In the genomic region with DNA sequence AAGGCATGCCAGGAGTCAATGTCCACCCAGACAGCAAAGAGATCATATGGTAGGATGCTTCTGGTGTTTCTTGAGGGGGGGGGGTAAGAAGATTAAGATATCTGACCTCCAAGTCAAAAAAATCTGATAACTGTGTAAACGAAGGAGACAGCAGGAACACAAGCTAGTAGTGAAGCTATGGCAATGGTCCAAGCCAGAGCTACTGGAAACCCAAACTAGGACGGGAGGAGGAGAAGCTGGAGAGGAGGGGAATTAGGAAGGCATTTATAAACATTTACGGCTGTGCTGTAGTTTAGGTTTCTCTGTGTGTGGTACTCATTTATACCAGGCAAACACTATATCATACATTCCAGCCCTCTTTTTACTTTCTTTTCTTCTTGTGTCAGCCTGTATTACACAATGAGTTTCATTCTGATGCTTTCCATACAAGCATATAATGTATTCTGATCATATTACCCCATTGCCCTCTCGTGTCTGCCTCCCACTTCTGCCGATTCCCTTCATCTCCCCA, we compare ENCODE assay signal across 12 mouse cellular contexts.
"Had no signal": no experiment of that assay in that cellular context is flagged by ENCODE, and none has a peak within 500 bp of the region (broad histone marks: within the 10 kb centered on the region; RNA-seq: fewer than 3 reads in every experiment).

No protein-coding gene starts in this region.

- H3K9ac ChIP-seq: hindbrain, embryonic 14.5 days; limb, embryonic 12.5 days; liver, embryonic 13.5 days; liver, postnatal 0 days; stomach, embryonic 15.5 days had no signal

- H3K36me3 ChIP-seq: limb, embryonic 12.5 days; liver, embryonic 13.5 days; stomach, embryonic 15.5 days had no signal

- H3K9me3 ChIP-seq: limb, embryonic 12.5 days; liver, embryonic 13.5 days; stomach, embryonic 15.5 days had no signal

- H3K27me3 ChIP-seq: liver, embryonic 13.5 days; stomach, embryonic 15.5 days had no signal

- ATAC-seq: liver, postnatal 0 days had no signal

- DNase-seq: kidney, adult 18-20 months; kidney, postnatal 4 days; liver; liver, embryonic 13.5 days; liver, postnatal 0 days; midbrain, embryonic 14.5 days; right cerebral cortex, postnatal 14 days; thymus, postnatal 4 days had no signal

- H3K4me1 ChIP-seq: liver, embryonic 13.5 days; stomach, embryonic 15.5 days had no signal

- H3K4me2 ChIP-seq: hindbrain, embryonic 14.5 days; limb, embryonic 12.5 days; liver, embryonic 13.5 days; stomach, embryonic 15.5 days had no signal

- H3K27ac ChIP-seq: hindbrain, embryonic 14.5 days; layer of hippocampus, adult 2 months; limb, embryonic 12.5 days; liver, embryonic 13.5 days; stomach, embryonic 15.5 days had no signal

- H3K4me3 ChIP-seq: layer of hippocampus, adult 2 months; limb, embryonic 12.5 days; liver, embryonic 13.5 days; stomach, embryonic 15.5 days had no signal
